Mouse (Mus musculus): ENCODE data around the gene Ndufaf8. TPM values are rescaled to one million over a fixed set of nuclear protein-coding genes. Genes with fewer than 3 reads are reported as not detected.
A peak's percentile ranks its signal among the peaks of the same experiment; 100 is the strongest.

Gene Ndufaf8
- total and polyA plus RNA-seq, 3 experiments: 10.4 to 60.0 (median 15.1) TPM

GRCm38 (mm10) chr11:120143708-120144497 lies 45.2 kb downstream of the Ndufaf8 start:
- H3K9me3 ChIP-seq (replicated peaks): no peaks in the 10 kb centered on the region
- TF ChIP-seq GATA2 (IDR thresholded peaks at IDR 0.05; ENCODE audit: borderline replicate concordance, low read depth, low read length) (no peak), CTCF (IDR thresholded peaks at IDR 0.05; ENCODE audit: low read depth, low read length) (no peak), TAL1 (conservative IDR thresholded peaks at IDR 0.05; ENCODE audit: low read depth, low read length) (no peak), GATA1 (IDR thresholded peaks at IDR 0.05; ENCODE audit: borderline replicate concordance, low read length) (no peak), POLR2AphosphoS5 (IDR thresholded peaks at IDR 0.05; ENCODE audit: insufficient replicate concordance, low read depth, low read length) (no peak)
- DNase-seq (ENCODE audit: low spot score) (no peak), ATAC-seq (ENCODE audit: extremely low read depth, insufficient number of reproducible peaks, low FRiP score, poor library complexity, severe bottlenecking) (no peak)
- peaks cover 74% of the 10 kb centered on the region for H3K4me1 ChIP-seq (ENCODE audit: insufficient read depth, low read depth, low read length)
- H3K4me3 ChIP-seq (ENCODE audit: low read depth, low read length): no peak overlapping the region
- H3K36me3 ChIP-seq (replicated peaks): peaks cover 94% of the 10 kb centered on the region
- H3K27me3 ChIP-seq (ENCODE audit: insufficient read depth, low read length): no peaks in the 10 kb centered on the region

DNA sequence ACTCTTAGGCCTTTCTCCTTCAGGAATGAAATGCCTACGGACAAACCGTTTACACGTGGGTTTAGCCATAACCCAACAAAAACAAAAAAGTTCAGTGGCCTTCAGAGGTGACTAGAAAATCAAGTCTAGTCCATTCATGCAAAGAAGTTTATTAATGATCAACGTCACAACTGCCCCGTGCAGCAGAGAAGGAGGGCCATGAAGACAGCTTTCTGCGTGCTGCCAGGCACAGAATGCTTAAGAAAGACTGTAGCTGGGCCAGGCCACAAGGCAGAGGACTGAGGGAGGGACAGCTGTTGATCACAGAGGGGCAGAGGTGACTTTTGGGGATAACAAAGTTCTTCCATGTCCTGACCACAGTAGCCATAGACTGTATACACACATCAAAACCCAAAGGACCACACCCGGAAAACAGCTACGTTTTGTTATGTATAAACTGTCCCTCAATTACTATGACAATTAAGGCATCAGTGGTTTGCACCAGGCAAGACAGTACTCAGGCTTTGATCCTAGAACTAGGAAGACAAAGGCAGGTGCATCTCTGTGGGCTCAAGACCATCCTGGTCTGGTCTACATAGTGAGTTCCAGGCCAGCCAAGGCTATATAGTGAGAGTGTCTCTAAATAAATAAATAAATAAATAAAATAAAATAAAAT lies 49.6 kb downstream of the Ndufaf8 start:
- Histone ChIP-seq H3K9me3 (replicated peaks) (no peaks in the 10 kb centered on the region), H3K36me3 (replicated peaks) (peaks cover 60% of the 10 kb centered on the region), H3K4me1 (ENCODE audit: insufficient read depth, low read depth, low read length) (peaks cover 69% of the 10 kb centered on the region), H3K27me3 (ENCODE audit: insufficient read depth, low read length) (no peaks in the 10 kb centered on the region), H3K4me3 (ENCODE audit: low read depth, low read length) (no peak overlapping the region)
- no peak for TF ChIP-seq TAL1 (conservative IDR thresholded peaks at IDR 0.05; ENCODE audit: low read depth, low read length)
- no peak for TF ChIP-seq GATA1 (IDR thresholded peaks at IDR 0.05; ENCODE audit: borderline replicate concordance, low read length)
- no peak for TF ChIP-seq POLR2AphosphoS5 (IDR thresholded peaks at IDR 0.05; ENCODE audit: insufficient replicate concordance, low read depth, low read length)
- TF ChIP-seq GATA2 (IDR thresholded peaks at IDR 0.05; ENCODE audit: borderline replicate concordance, low read depth, low read length): no peak
- no peak for TF ChIP-seq CTCF (IDR thresholded peaks at IDR 0.05; ENCODE audit: low read depth, low read length)
- DNase-seq (ENCODE audit: low spot score) (no peak), ATAC-seq (ENCODE audit: extremely low read depth, insufficient number of reproducible peaks, low FRiP score, poor library complexity, severe bottlenecking) (no peak)

DNA sequence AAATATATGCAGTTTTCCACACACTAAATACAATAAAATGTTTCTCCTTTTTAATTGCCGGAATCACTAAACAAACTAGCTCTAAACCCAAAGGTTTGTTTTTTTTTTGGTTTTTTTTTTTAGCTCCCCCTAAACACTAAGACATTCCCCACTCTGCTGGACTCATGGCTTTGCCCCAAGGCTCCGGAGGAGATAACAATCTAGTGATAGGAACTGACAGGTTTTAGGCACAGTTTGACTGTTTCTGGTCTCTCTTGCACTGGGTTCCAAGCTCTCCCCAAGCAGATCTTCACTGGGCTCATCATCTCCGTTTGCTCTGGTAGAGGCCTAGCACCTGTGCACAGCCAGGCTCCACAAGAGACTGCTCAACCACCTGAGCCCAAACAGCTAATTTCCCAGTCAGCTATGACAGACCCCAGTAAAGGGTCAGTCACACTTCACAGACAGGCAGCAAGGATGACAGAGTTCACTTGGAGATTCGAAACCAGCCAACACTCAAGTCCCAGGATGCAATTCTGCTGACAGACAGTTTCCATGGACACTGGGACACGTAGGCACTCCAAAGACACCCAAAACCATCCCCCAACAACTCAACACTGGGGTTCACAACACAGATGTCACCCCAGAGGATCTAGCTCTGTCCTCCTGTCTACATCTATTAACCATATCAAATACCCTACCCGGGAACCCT lies 50.9 kb downstream of the Ndufaf8 start:
- DNase-seq (ENCODE audit: low spot score): peak; percentile 44
- H3K36me3 ChIP-seq (replicated peaks): peaks cover 51% of the 10 kb centered on the region
- ATAC-seq (ENCODE audit: extremely low read depth, insufficient number of reproducible peaks, low FRiP score, poor library complexity, severe bottlenecking): no peak

More for the DNA sequence above, 50.9 kb downstream of the Ndufaf8 start:
- Histone ChIP-seq H3K9me3 (replicated peaks) (no peaks in the 10 kb centered on the region), H3K4me1 (ENCODE audit: insufficient read depth, low read depth, low read length) (peaks cover 57% of the 10 kb centered on the region), H3K4me3 (ENCODE audit: low read depth, low read length) (peak overlapping the region; percentile 78), H3K27me3 (ENCODE audit: insufficient read depth, low read length) (no peaks in the 10 kb centered on the region)
- TF ChIP-seq POLR2AphosphoS5 (IDR thresholded peaks at IDR 0.05; ENCODE audit: insufficient replicate concordance, low read depth, low read length): no peak
- no peak for TF ChIP-seq GATA2 (IDR thresholded peaks at IDR 0.05; ENCODE audit: borderline replicate concordance, low read depth, low read length)
- TF ChIP-seq TAL1 (conservative IDR thresholded peaks at IDR 0.05; ENCODE audit: low read depth, low read length): no peak
- no peak for TF ChIP-seq GATA1 (IDR thresholded peaks at IDR 0.05; ENCODE audit: borderline replicate concordance, low read length)
- TF ChIP-seq CTCF (IDR thresholded peaks at IDR 0.05; ENCODE audit: low read depth, low read length): no peak

Other genes starting within 250 kb of the Ndufaf8 start
- 6.7 and 8.4 TPM in 2 replicates for gene Chmp6, start 185.5 kb upstream of the Ndufaf8 start, total RNA-seq (2014; fragmentation: Nextera tagmentation)
- gene Chmp6, start 185.5 kb upstream of the Ndufaf8 start, total RNA-seq (2017): 28.5 and 30.8 TPM in 2 replicates
- 53.1 and 59.0 TPM in 2 replicates for gene Chmp6, start 185.5 kb upstream of the Ndufaf8 start, polyA plus RNA-seq (2012)
- gene Baiap2, start 156.2 kb upstream of the Ndufaf8 start, total RNA-seq (2014; fragmentation: Nextera tagmentation): 0.39 and 0.98 TPM in 2 replicates
- 3.4 and 3.6 TPM in 2 replicates for gene Baiap2, start 156.2 kb upstream of the Ndufaf8 start, total RNA-seq (2017)
- 14.0 and 19.5 TPM in 2 replicates for gene Baiap2, start 156.2 kb upstream of the Ndufaf8 start, polyA plus RNA-seq (2012)
- not detected in 2 replicates for gene Aatk, start 51.8 kb upstream of the Ndufaf8 start, total RNA-seq (2014; fragmentation: Nextera tagmentation)
- gene Aatk, start 51.8 kb upstream of the Ndufaf8 start, total RNA-seq (2017): 0.35 and 0.38 TPM in 2 replicates
- gene Aatk, start 51.8 kb upstream of the Ndufaf8 start, polyA plus RNA-seq (2012): not detected in 2 replicates
- gene Cep131, start 12.1 kb upstream of the Ndufaf8 start, total RNA-seq (2014; fragmentation: Nextera tagmentation): 6.1 and 10.4 TPM in 2 replicates
- 7.9 and 8.8 TPM in 2 replicates for gene Cep131, start 12.1 kb upstream of the Ndufaf8 start, total RNA-seq (2017)
- 26.2 and 30.1 TPM in 2 replicates for gene Cep131, start 12.1 kb upstream of the Ndufaf8 start, polyA plus RNA-seq (2012)
- 13.1 and 14.2 TPM in 2 replicates for gene Tepsin, start 197 bp upstream of the Ndufaf8 start, total RNA-seq (2014; fragmentation: Nextera tagmentation)
- 12.1 and 15.7 TPM in 2 replicates for gene Tepsin, start 197 bp upstream of the Ndufaf8 start, total RNA-seq (2017)
- gene Tepsin, start 197 bp upstream of the Ndufaf8 start, polyA plus RNA-seq (2012): 24.2 and 24.3 TPM in 2 replicates
- 47.0 and 52.8 TPM in 2 replicates for gene Slc38a10, start 52.4 kb downstream of the Ndufaf8 start, total RNA-seq (2014; fragmentation: Nextera tagmentation)
- 65.4 and 69.5 TPM in 2 replicates for gene Slc38a10, start 52.4 kb downstream of the Ndufaf8 start, total RNA-seq (2017)
- 92.4 and 92.6 TPM in 2 replicates for gene Slc38a10, start 52.4 kb downstream of the Ndufaf8 start, polyA plus RNA-seq (2012)
- gene Bahcc1, start 134.0 kb downstream of the Ndufaf8 start, total RNA-seq (2014; fragmentation: Nextera tagmentation): 0.10 TPM in 1 of 2 replicates, not detected in the other
- gene Bahcc1, start 134.0 kb downstream of the Ndufaf8 start, total RNA-seq (2017): 0.05 and 0.12 TPM in 2 replicates
- gene Bahcc1, start 134.0 kb downstream of the Ndufaf8 start, polyA plus RNA-seq (2012): 0.42 and 0.50 TPM in 2 replicates
- 128 and 155 TPM in 2 replicates for gene Actg1, start 249.6 kb downstream of the Ndufaf8 start, total RNA-seq (2014; fragmentation: Nextera tagmentation)
- gene Actg1, start 249.6 kb downstream of the Ndufaf8 start, total RNA-seq (2017): 179 and 181 TPM in 2 replicates
- gene Actg1, start 249.6 kb downstream of the Ndufaf8 start, polyA plus RNA-seq (2012): 53.9 and 112 TPM in 2 replicates